In the genomic region with DNA sequence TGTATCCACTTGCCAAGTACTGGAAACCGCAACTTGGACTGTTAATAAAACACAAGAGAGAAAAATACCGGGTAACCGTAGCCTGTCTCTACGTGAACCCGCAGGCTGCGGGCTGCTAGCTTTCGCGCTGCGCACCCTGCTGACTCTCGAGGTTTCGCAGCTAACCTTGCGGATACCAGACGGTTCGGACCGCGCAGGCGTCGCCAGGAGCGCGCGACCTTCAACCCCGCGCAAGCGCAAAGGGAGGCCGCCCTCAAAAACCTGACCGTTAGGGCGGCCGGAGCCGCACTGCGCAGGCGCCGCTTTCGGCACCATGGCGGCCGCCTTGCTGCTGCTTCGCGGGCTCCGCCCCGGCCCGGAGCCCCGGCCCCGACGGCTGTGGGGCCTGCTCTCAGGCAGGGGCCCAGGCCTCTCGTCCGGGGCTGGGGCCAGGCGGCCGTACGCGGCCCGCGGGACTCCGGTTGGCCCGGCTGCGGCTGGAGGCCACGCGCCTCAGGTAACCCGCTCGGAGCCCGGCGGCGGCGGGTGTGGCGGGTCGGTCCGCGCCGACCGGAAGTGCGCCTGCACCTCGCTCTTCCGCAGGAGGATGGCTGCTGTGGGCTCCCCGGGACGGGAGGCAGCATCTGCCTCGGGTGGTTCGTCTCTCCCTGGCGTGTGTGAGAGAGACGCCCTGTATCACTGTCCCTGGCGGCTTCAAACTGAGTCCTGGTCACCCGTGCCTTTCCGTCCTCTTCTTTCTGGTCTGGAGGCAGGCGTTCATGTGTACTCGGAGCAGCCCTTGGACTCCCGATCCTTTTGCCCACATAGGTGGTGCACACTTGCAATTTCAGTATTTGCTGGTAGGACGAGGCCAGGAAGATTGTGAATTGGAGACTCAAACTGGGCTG, we compare ENCODE assay signal across 8 mouse cellular contexts. TPM values are rescaled to one million over a fixed set of nuclear protein-coding genes. Genes with fewer than 3 reads are reported as not detected.
A peak's percentile ranks its signal among the peaks of the same experiment; 100 is the strongest.
DNase-seq lines count a peak whose midpoint lies in the region; ATAC-seq and TF ChIP-seq lines count a peak whose summit lies in the region.

No protein-coding gene starts in this region.

- H3K9ac ChIP-seq in ES-E14 (ENCODE audit: insufficient read depth, low read depth, low read length, poor library complexity, severe bottlenecking) = peak overlapping the region; percentile 97
- peak overlapping the region; percentile 87 for H3K9ac ChIP-seq in forebrain, embryonic 15.5 days (replicated peaks)
- peak overlapping the region; percentile 93 for H3K9ac ChIP-seq in lung, embryonic 14.5 days

- intact Hi-C loops in heart, postnatal 36 days (cut with DNase I) = loop anchor here (1.0 to 5.0 kb wide), 3 partner anchors 23 to 228 kb away; a partner anchor contains a TSS

- TF ChIP-seq POLR2A in olfactory bulb, adult 2 months (IDR thresholded peaks at IDR 0.05; ENCODE audit: insufficient read depth, low read depth, low read length) = peak; percentile 82
- TF ChIP-seq POLR2A in thymus, adult 2 months (IDR thresholded peaks at IDR 0.05; ENCODE audit: control insufficient read depth, extremely low read depth, insufficient read depth, low read length, poor library complexity) = peak; percentile 94

- peaks cover 8% of the 10 kb centered on the region; the same call in 1 of the 2 replicates for H3K36me3 ChIP-seq in ES-E14 (ENCODE audit: control insufficient read depth, insufficient read depth, low read length, poor library complexity, severe bottlenecking)
- peaks cover 4% of the 10 kb centered on the region for H3K36me3 ChIP-seq in forebrain, embryonic 15.5 days
- H3K36me3 ChIP-seq in lung, embryonic 14.5 days (ENCODE audit: insufficient read depth) = peaks cover 23% of the 10 kb centered on the region
- H3K36me3 ChIP-seq in thymus, adult 2 months (ENCODE audit: control insufficient read depth, insufficient read depth, low read length) = no peaks in the 10 kb centered on the region

- no peaks in the 10 kb centered on the region for H3K27me3 ChIP-seq in forebrain, embryonic 15.5 days
- H3K27me3 ChIP-seq in lung, embryonic 14.5 days (ENCODE audit: insufficient read depth, low read length) = no peaks in the 10 kb centered on the region
- H3K27me3 ChIP-seq in thymus, adult 2 months (ENCODE audit: control insufficient read depth, insufficient read depth, low read length) = no peaks in the 10 kb centered on the region

- DNase-seq in ES-E14 (ENCODE audit: low read depth, low spot score) = peak; percentile 87
- DNase-seq in cerebellum, adult 11-12 months = peak; percentile 96
- peak; percentile 95 to 96 for DNase-seq in heart, postnatal 36 days
- DNase-seq in layer of hippocampus, adult 2 months (ENCODE audit: low spot score in 2 of 2) = peak; percentile 95 to 97
- DNase-seq in lung, embryonic 14.5 days = peak; percentile 99
- peak; percentile 95 for DNase-seq in thymus, adult 2 months

- H3K4me1 ChIP-seq in ES-E14 (ENCODE audit: control insufficient read depth in 2 of 2, insufficient read depth in 2 of 2, low read length in 2 of 2, poor library complexity in 1 of 2) = peaks cover 0 to 4% of the 10 kb centered on the region in 2 experiments; a peak in 1 of 4 replicates
- H3K4me1 ChIP-seq in forebrain, embryonic 15.5 days = peaks cover 25% of the 10 kb centered on the region
- H3K4me1 ChIP-seq in lung, embryonic 14.5 days (ENCODE audit: insufficient read depth) = peaks cover 11% of the 10 kb centered on the region
- H3K4me1 ChIP-seq in olfactory bulb, adult 2 months (ENCODE audit: control insufficient read depth, insufficient read depth, low read length) = peaks cover 12% of the 10 kb centered on the region
- peaks cover 7% of the 10 kb centered on the region for H3K4me1 ChIP-seq in thymus, adult 2 months (replicated peaks; ENCODE audit: control insufficient read depth, insufficient read depth, low read length)

- H3K9me3 ChIP-seq in ES-E14 (ENCODE audit: control insufficient read depth, insufficient read depth, low read depth, low read length) = no peaks in the 10 kb centered on the region
- H3K9me3 ChIP-seq in forebrain, embryonic 15.5 days = no peaks in the 10 kb centered on the region
- H3K9me3 ChIP-seq in lung, embryonic 14.5 days (ENCODE audit: low read depth, low read length) = no peaks in the 10 kb centered on the region

- peak overlapping the region; percentile 90 for H3K27ac ChIP-seq in ES-E14 (ENCODE audit: insufficient read depth, low read depth, low read length, poor library complexity, severe bottlenecking)
- H3K27ac ChIP-seq in forebrain, embryonic 15.5 days (replicated peaks) = peak overlapping the region; percentile 94
- peak overlapping the region; percentile 98 for H3K27ac ChIP-seq in layer of hippocampus, adult 2 months
- H3K27ac ChIP-seq in lung, embryonic 14.5 days (ENCODE audit: low read depth) = peak overlapping the region; percentile 92
- H3K27ac ChIP-seq in olfactory bulb, adult 2 months (ENCODE audit: insufficient read depth, low read depth, low read length) = peak overlapping the region; percentile 73
- H3K27ac ChIP-seq in thymus, adult 2 months (ENCODE audit: control insufficient read depth, insufficient read depth, low read length) = peak overlapping the region; percentile 72

- ATAC-seq in forebrain, embryonic 15.5 days (replicated peaks) = peak; percentile 97
- ATAC-seq in lung, embryonic 14.5 days (ENCODE audit: insufficient read depth) = peak; percentile 97

- under 1% methylated on average over 84 of the region's 84 CpGs for WGBS in forebrain, embryonic 15.5 days
- WGBS in lung, embryonic 14.5 days = under 1% methylated on average over 84 of the region's 84 CpGs
- under 1% methylated on average over 84 of the region's 84 CpGs for WGBS in olfactory bulb, adult 2 months
- under 1% methylated on average over 84 of the region's 84 CpGs for WGBS in thymus, adult 2 months

- TF ChIP-seq CTCF in layer of hippocampus, adult 2 months (conservative IDR thresholded peaks at IDR 0.05) = peak; percentile 72
- TF ChIP-seq CTCF in lung, embryonic 14.5 days (IDR thresholded peaks at IDR 0.05; ENCODE audit: low read depth) = peak; percentile 59
- TF ChIP-seq CTCF in olfactory bulb, adult 2 months (IDR thresholded peaks at IDR 0.05; ENCODE audit: insufficient read depth, low read depth, low read length) = peak; percentile 43; the same call in 1 of the 2 replicates
- peak; percentile 73; the same call in 1 of the 2 replicates for TF ChIP-seq CTCF in thymus, adult 2 months (IDR thresholded peaks at IDR 0.05; ENCODE audit: borderline replicate concordance, control insufficient read depth, extremely low read depth, insufficient read depth, low read length, poor library complexity)

- H3K4me3 ChIP-seq in ES-E14 (ENCODE audit: insufficient read depth in 1 of 2, low read depth in 1 of 2, low read length in 2 of 2, poor library complexity in 1 of 2, severe bottlenecking in 1 of 2) = peak overlapping the region; percentile 93 to 96
- peak overlapping the region; percentile 84 for H3K4me3 ChIP-seq in forebrain, embryonic 15.5 days
- peak overlapping the region; percentile 82 for H3K4me3 ChIP-seq in layer of hippocampus, adult 2 months
- peak overlapping the region; percentile 94 for H3K4me3 ChIP-seq in lung, embryonic 14.5 days (ENCODE audit: low read depth, low read length)
- peak overlapping the region; percentile 74 for H3K4me3 ChIP-seq in olfactory bulb, adult 2 months (ENCODE audit: insufficient read depth, low read depth, low read length)
- H3K4me3 ChIP-seq in thymus, adult 2 months (ENCODE audit: control insufficient read depth, insufficient read depth, low read length) = peak overlapping the region; percentile 82

- in situ Hi-C loops in ES-E14 (cut with MboI; ENCODE audit: low sequenced_read_pairs in 2 of 2, unreplicated experiment in 2 of 2) = no loop called here

- H3K4me2 ChIP-seq in forebrain, embryonic 15.5 days (replicated peaks) = peak overlapping the region; percentile 63
- peak overlapping the region; percentile 95 for H3K4me2 ChIP-seq in lung, embryonic 14.5 days

TF ChIP-seq in ES-E14, 5 proteins besides CTCF, POLR2A, EP300 and RAD21 (continues in another document):
- TF ChIP-seq ZC3H11A (IDR thresholded peaks at IDR 0.05; ENCODE audit: borderline replicate concordance, low read depth, low read length) = no peak

RNA-seq across cellular contexts. Expression of a gene that starts 2.7 kb away (rescaled TPM):
- 106 and 160 TPM in 2 replicates for total RNA-seq in ES-E14 (2012; rRNA removed)
- 47.0 and 47.2 TPM in 2 replicates for polyA plus RNA-seq in forebrain, embryonic 15.5 days (2015; fragmentation: Nextera tagmentation; extraction: Ambion mirVana)
- total RNA-seq in heart, postnatal 36 days (2021) = 10 to 100 TPM; 79.7 to 87.7 TPM
- total RNA-seq in layer of hippocampus, adult 2 months (2021) = 10 to 100 TPM; 63.4 to 66.3 TPM
- 44.5 and 45.0 TPM in 2 replicates for polyA plus RNA-seq in lung, embryonic 14.5 days (2014; fragmentation: Nextera tagmentation; extraction: Ambion mirVana)
- 361 TPM in 1 of 2 replicates, not detected in the other for polyA plus RNA-seq in olfactory bulb, adult 2 months (2012; ENCODE audit: insufficient read depth, insufficient read length, low replicate concordance, missing spikeins)
- 126 and 145 TPM in 2 replicates for polyA plus RNA-seq in thymus, adult 2 months (2012; rRNA removed)

RNA-seq across cellular contexts. Expression of a gene that starts 23.4 kb away (rescaled TPM):
- 155 and 194 TPM in 2 replicates for total RNA-seq in ES-E14 (2012; rRNA removed)
- 53.3 and 76.2 TPM in 2 replicates for polyA plus RNA-seq in forebrain, embryonic 15.5 days (2015; fragmentation: Nextera tagmentation; extraction: Ambion mirVana)
- 10 to 100 TPM; 69.0 to 80.5 TPM for total RNA-seq in heart, postnatal 36 days (2021)
- total RNA-seq in layer of hippocampus, adult 2 months (2021) = 100 to 1,000 TPM; 165 to 176 TPM
- 87.5 and 94.6 TPM in 2 replicates for polyA plus RNA-seq in lung, embryonic 14.5 days (2014; fragmentation: Nextera tagmentation; extraction: Ambion mirVana)
- polyA plus RNA-seq in olfactory bulb, adult 2 months (2012; ENCODE audit: insufficient read depth, insufficient read length, low replicate concordance, missing spikeins) = 219 and 228 TPM in 2 replicates
- 118 and 145 TPM in 2 replicates for polyA plus RNA-seq in thymus, adult 2 months (2012; rRNA removed)

RNA-seq across cellular contexts. Expression of a gene that starts 36.7 kb away (rescaled TPM):
- 2,643 and 2,912 TPM in 2 replicates for total RNA-seq in ES-E14 (2012; rRNA removed)
- 886 and 899 TPM in 2 replicates for polyA plus RNA-seq in forebrain, embryonic 15.5 days (2015; fragmentation: Nextera tagmentation; extraction: Ambion mirVana)
- total RNA-seq in heart, postnatal 36 days (2021) = 100 to 1,000 TPM; 409 to 436 TPM
- total RNA-seq in layer of hippocampus, adult 2 months (2021) = 100 to 1,000 TPM; 418 to 466 TPM
- 1,722 and 1,770 TPM in 2 replicates for polyA plus RNA-seq in lung, embryonic 14.5 days (2014; fragmentation: Nextera tagmentation; extraction: Ambion mirVana)
- polyA plus RNA-seq in olfactory bulb, adult 2 months (2012; ENCODE audit: insufficient read depth, insufficient read length, low replicate concordance, missing spikeins) = 1,464 TPM in 1 of 2 replicates, not detected in the other
- polyA plus RNA-seq in thymus, adult 2 months (2012; rRNA removed) = 3,303 and 3,543 TPM in 2 replicates

RNA-seq across cellular contexts. Expression of a gene that starts 51.7 kb away (rescaled TPM):
- 1.8 and 4.9 TPM in 2 replicates for total RNA-seq in ES-E14 (2012; rRNA removed)
- 2.5 and 3.2 TPM in 2 replicates for polyA plus RNA-seq in forebrain, embryonic 15.5 days (2015; fragmentation: Nextera tagmentation; extraction: Ambion mirVana)
- total RNA-seq in heart, postnatal 36 days (2021) = under 1 TPM; 0.35 to 0.44 TPM
- 100 to 1,000 TPM; 257 to 313 TPM for total RNA-seq in layer of hippocampus, adult 2 months (2021)
- polyA plus RNA-seq in lung, embryonic 14.5 days (2014; fragmentation: Nextera tagmentation; extraction: Ambion mirVana) = 0.24 and 0.49 TPM in 2 replicates
- not detected in 2 replicates for polyA plus RNA-seq in olfactory bulb, adult 2 months (2012; ENCODE audit: insufficient read depth, insufficient read length, low replicate concordance, missing spikeins)
- polyA plus RNA-seq in thymus, adult 2 months (2012; rRNA removed) = 2.1 and 3.1 TPM in 2 replicates

Comparison
In these comparisons a context has a peak if more than half of its experiments do, and no peak if none do; other contexts are left out.
1. Peak in every context shown above with its lines: DNase-seq, ATAC-seq, H3K4me3 ChIP-seq and H3K27ac ChIP-seq.